Mouse (Mus musculus) left cerebral cortex, adult 9 months (tissue): Measurements from ENCODE around the gene Tor2a.

Experiments
- DNase-seq, 2 experiments: peaks; one replicate each; pipeline ENCODE4 v3.0.0; 2022; ENCODE audit warnings: low spot score in 2 of 2

Tor2a gene

GRCm38 (mm10) chr2:32761859-32762258, 4.8 kb downstream of the Tor2a start:
- DNase-seq, result no peak

DNA sequence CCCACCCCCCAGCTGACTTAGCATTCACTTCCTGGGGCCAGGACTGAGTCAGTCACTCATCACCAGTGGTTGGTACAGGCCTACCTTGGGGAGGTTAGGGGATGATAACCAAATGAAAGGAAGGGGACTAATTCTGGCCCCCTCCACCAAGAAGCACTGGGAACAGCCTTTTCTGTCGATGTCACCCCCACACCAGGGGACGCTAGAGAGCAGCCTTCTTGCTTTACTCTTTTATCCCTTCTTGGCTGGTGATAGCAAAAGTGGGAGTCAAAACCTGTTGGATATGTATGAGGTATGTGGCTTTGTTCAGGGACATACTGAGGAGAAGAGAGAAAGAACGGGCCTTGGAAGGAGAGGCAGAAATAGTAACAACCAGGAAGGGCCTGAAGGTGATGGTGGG, 6.3 kb downstream of the Tor2a start:
- DNase-seq, result no peak

GRCm38 (mm10) chr2:32767241-32767640, 10.2 kb downstream of the Tor2a start:
- DNase-seq, result no peak

DNA sequence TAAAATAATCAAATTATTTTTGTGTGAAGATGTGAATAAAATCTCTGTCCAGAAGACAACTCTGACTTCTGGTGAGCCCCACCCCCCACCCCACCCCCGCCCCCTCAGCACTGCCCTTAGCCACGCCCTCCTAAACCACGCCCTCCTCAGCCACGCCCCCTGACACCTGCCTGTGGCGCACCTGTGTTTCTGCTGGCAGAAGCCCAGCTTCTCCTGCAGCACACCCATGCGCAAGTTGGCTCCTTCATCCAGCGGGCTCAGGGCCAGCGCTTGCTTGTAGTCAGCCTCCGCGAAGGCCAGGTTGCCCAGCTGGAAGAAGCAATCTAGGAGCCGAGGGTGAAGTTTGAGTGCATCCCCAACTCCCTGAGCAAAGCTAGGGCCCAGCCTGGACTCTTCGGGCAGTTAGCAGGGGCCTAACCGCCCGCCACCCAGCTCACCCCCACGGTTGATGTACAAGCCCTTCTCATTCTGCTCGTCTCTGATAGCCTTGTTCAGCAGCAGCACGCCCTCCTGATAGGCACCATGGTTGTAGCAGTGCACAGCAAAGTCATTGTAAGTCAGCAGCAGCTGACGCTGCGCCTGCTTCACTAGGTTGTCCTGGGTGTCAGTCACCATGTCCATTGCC, 11.7 kb downstream of the Tor2a start:
- no peak for DNase-seq

DNA sequence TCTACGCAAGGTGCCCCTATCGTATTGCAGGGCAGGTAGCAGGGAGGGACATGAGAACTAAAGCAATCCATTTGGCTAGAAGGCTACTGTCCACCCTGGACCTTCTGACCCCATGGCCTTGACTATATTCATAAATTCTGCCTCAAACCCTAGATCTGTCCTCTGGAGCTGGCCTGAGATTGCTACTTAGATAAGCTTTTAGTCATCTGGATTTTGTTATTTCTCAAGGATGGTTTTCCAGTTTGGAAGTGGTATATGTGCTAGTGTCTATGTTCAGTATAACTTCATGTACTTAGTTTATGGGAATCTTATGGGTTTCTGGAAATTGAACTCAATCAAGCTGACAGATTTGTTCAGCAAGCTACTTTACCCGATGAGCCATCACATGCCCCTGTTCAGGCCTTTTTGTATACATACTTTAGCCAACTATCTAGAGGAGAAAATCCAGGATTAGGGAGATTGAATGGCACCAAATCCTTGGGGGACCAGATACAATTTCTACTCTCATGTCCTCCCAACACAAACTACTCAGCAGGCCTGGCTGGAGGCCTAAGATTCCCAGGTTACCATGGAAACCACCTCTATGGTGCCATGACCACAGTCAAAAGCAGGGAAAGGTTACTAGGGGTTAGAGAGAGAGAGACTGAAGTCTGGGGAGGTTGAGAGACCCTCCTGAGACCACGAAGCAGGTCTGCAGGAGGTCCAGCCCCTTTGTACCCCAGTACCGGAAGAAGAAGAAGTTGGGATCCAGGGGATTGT, 12.5 kb downstream of the Tor2a start:
- DNase-seq, result no peak

GRCm38 (mm10) chr2:32771886-32772285, 14.9 kb downstream of the Tor2a start:
- no peak for DNase-seq

DNA sequence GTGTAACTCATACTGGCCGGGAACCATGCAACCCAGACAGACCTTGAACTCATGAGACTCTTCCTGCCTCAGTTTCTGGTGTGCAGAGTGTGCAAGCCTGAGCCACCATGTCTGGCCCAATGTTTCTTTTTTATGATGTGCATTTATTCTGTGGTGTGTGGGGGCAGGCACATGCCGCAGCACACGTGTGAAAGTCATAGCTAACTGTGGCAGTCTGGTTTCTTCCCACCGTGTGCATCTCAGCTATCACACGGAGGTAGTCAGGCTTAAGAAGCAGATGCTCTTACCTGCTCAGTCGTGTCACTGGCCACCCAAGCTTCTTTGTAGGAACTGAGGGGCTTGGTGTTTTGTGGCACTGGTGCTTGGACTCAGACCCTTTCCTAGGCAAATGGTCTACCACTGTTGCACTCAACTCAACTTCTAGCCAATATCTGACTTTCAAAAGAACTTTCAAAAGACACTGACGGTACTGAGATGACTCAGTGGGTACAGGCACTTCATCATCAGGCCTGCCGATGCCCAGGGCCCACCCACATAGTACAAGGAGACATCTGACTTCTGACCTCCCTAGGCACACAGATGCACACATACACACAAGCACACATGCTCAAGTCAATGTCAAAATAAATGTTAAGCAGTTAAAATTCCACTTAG, 15.7 kb downstream of the Tor2a start:
- no peak for DNase-seq

- peak; percentile 89 to 97 for DNase-seq
These were observed 18.5 kb downstream of the Tor2a start, which contains the start of the genes Ttc16 and Ptrh1 for GRCm38 (mm10) chr2:32775359-32776074. Gene Ttc16 (minus strand): TSS chr2:32775633. Gene Ptrh1 (plus strand): TSS chr2:32775786.

GRCm38 (mm10) chr2:32776192-32776591, 19.2 kb downstream of the Tor2a start:
- DNase-seq, result no peak

GRCm38 (mm10) chr2:32778081-32778480, 21.0 kb downstream of the Tor2a start:
- no peak for DNase-seq

- DNase-seq, result peak in 1 of 2 experiments; percentile 61
These were observed 22.1 kb downstream of the Tor2a start for GRCm38 (mm10) chr2:32779131-32779530.

DNA sequence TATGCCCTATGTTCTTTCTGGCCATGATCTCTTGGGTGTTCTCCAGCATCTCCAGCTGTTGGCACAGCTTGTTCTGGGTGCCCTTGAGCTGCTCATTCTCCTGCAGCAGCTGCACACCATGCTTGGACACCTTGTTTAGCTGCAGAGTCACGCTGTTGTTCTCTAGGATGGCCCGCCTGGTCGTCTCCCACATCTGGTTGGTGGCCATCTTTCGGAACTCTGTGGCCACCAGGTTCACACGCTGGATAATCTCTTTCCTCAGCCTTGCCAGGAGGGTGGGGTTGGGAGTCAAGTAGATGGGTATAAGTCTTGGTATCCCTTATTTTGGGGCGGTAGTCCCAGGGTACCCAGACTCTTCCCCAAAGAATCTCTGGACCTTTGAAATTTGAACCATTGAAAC, 22.7 kb downstream of the Tor2a start:
- no peak for DNase-seq

- DNase-seq, result no peak
These were observed 24.7 kb downstream of the Tor2a start for GRCm38 (mm10) chr2:32781710-32782109.

DNA sequence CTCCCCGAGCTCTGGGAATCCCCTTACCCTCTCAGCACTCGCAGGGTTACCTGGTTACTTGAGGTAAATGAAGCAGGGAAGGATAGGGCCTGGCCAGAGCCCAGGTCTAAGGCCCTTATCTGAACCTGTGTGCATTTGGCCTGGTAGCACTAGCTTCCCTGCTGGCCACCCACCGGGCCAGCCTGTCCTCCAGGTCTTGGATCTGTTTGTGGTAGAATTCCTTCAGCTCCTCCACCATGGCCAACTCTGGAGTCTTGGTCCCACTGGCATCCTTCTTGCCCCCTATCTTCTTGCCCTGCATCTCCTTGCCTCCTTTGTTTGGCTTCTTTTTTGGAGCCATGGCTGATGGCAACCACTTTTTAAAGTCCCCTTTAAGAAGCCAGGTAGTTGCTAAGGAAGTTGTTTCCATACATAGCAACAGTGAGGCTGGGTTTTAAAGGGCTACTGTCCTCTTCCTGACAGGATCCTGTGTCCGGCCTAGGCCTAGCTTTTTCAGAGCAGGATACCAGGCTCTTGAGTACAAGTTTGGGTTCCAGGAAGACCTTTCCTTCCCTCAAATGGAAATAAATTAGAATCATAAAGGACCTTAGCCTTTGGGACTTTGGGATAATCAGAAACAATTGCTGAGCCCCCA, 27.1 kb downstream of the Tor2a start, which contains the start of gene Cfap157:
Gene Cfap157 (minus strand): TSS at position 381 of the 634 bp plus-strand sequence.
- DNase-seq, result peak in 1 of 2 experiments; percentile 35

- DNase-seq, result no peak
These were observed 30.1 kb downstream of the Tor2a start for GRCm38 (mm10) chr2:32787176-32787575.

DNA sequence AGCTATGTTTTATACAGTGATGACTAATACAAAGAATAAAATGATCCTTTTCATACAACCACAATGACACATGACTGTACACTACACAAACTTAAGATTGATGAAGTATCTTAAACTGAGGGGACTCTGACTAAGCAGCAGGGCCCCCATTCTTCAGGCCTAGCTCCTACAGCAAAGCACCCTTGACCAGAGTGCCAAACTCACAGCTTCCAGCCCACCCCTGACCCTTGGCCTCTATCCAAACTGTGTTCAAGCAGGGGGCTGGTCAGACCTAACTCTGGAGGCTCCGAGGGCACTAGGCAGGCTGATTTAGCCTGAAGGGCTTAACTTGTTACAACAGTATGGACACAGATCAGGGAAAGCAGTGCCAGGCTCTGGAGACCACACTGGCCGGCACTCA, 31.5 kb downstream of the Tor2a start:
- no peak for DNase-seq

- no peak for DNase-seq
These were observed 34.3 kb downstream of the Tor2a start for GRCm38 (mm10) chr2:32791297-32791696.

GRCm38 (mm10) chr2:32795748-32796418, 38.8 kb downstream of the Tor2a start:
- DNase-seq, result no peak

GRCm38 (mm10) chr2:32798251-32798962, 41.4 kb downstream of the Tor2a start:
- DNase-seq, result peak; percentile 37 to 43
